Mouse (Mus musculus) frontal cortex, adult 2 months (tissue): ENCODE measurements at regions not wholly inside any gene's neighbourhood (a gene's known extent, or its start where the extent isn't known, plus 50 kb on each side); places are given as distances from the start of the nearest gene placed in this dataset.

Experiments
- DNase-seq, 2 experiments: peaks; one replicate each; pipeline ENCODE4 v3.0.0; 2022; ENCODE audit warnings: low spot score in 1 of 2; ENCODE audit errors: extremely low spot score in 1 of 2

DNA sequence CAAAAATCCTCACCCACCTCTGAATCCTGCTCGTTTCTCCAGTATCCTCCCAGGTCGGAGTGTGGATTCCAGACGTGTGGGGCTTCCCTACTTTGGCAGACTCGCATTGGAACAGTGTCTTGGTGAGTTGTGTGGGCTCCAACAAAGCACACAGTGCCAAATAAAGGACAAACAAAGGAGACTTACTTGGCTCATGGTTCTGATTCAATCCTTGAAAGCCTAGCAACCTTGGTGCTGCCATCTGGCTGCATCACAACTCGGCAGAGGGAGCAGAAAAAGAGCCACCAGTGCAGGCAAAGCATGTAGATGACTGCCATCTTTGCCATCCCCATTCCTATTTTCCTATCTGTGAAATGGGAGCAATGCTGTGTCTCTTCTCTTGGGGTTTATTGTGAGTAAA is 64.0 kb downstream of the Il9r start:
- peak in 1 of 2 experiments; percentile 56 for DNase-seq

DNA sequence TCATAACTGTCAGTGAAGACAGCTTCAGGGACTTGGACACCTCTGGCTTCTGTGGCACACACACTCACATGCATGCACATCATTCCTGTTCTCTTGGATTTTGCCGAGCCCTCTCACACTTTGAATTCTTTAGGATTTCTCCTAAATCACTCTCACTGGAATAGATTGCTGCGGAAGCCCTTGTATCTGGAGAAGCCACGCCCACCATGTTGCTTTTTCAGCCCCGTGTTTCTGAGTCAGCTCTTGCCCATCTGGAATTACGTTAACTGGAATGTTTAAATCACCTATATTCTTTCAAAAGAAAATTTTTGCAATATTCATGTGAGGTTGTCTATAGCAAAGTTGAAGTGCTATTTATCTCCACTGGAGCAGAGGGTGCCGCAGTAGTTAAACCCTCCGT is 66.1 kb downstream of the Il9r start:
- peak in 1 of 2 experiments; percentile 50 for DNase-seq

DNA sequence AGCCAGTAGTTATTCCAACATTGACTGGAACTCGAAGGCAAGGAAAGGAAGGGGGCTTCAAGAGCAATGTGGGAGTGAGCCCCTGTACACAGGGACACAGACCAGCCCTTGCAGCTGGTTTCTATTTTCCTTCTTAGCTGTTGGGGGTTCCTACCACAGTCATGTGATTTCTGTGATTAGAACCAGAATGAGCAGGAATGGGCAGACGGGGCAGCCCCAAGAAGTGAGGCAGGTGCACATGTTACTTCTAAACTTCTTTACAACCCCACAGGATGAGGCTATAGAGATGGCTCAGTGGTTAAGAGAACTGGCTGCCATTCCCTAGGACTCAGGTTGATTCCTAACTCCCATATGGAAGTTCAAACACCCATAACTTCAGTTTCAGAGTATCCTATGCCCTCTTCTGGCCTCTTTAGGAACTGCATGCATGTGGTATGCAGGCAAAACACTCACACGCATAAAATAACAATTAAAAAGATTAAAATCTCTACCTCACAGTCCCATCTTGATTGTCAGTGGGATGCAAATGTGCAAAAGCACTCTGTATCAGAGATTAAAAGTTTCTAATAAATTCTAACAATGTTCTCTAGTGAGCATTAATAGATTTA is 68.0 kb downstream of the Il9r start:
- peak in 1 of 2 experiments; percentile 31 for DNase-seq

DNA sequence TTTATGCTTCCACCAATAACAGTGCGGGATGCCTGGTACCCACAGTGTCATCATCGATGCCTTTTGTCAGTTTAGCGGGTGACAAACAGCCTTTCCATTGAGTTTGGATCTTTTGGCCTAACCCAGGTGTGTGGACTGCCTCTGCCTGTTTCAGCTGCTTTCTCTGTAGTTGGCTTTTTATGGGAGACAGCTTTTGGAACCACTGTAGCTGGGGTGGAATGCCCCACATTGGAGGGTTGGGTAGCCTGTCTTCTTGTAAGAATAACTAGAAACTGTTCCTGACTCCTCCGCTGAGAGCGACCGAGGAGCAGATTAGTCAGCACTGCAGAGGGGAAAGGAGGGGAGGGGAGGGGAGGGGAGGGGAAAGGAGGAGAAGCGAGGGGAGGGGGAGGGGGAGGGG is 71.5 kb downstream of the Il9r start:
- peak in 1 of 2 experiments; percentile 56 for DNase-seq

DNA sequence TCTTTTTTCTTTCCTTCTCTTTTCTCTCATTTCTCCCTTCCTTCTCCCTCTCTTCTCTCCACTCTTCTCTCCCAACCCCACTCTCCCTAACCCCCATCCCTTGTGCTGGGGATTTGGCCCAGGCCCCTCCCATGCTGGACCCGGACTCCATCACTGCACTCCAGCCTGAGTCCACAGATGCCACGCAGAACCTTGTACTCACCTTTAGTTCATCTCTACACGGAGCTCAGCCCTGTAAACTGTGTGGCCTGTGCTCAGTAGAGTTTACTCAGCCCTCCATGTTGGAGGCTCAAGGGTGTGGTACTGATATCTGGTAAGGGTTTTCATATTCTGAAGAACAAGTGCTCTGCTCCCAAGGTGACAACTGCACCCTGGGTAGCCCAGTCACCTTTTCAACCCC is 72.1 kb downstream of the Il9r start:
- no peak for DNase-seq

DNA sequence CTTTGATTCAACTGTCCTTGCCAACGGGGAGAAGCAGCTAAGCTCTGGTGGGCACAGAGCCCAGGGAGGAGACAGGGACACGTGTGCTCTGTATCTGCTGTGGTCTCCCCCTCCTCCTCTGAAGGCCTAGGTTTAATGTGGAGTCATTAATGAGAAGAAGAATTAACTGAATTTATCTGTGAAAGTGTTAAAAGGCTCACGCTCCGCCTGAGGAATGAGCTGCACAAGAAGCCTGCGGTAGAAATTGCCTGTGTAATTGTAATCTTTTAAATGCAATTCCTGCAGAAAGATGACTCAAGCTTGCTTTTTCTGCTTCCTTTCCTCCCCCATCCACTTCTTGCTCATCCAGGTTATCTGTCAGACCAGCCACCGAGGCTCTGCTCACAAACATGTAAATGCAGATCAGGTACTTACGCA is 72.7 kb downstream of the Il9r start:
- DNase-seq, result peak in 1 of 2 experiments; percentile 71

DNA sequence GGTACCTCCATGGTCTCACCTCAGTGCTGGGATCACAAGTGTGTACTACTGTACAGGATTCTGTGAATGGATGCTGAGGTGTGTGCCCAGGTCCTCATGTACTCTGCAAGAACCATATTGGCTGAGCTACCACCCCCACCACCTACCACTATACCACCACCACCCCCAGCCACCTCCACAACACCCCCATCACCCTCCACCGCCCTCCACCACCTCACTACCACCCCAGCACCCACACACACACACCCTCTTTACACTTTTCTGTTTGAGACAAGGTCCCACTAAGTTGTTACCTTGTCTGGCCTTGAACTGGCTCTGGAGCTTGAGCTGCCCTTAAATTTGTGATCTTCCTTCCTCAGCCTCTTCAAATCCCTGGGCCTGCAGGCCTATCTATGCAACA is 73.3 kb downstream of the Il9r start:
- no peak for DNase-seq

DNA sequence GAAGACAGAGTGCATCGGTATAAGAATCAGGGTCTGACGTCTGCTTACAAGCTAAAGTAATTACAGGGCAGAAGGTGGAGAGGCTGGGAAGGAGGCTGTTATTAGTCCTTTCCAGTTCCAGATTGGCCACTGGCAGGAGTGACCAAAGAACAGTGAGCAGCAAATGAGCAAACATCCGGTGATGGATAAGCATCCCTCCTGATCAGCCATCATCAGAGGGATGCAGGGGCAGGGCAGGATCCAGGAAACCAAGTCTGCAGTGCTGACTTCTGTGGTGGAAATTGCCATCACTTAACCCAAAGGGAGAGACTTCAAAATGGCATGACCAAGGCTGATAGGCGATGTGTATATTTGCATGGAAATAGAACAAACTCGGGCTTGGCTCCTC is 73.8 kb downstream of the Il9r start:
- DNase-seq, result no peak

DNA sequence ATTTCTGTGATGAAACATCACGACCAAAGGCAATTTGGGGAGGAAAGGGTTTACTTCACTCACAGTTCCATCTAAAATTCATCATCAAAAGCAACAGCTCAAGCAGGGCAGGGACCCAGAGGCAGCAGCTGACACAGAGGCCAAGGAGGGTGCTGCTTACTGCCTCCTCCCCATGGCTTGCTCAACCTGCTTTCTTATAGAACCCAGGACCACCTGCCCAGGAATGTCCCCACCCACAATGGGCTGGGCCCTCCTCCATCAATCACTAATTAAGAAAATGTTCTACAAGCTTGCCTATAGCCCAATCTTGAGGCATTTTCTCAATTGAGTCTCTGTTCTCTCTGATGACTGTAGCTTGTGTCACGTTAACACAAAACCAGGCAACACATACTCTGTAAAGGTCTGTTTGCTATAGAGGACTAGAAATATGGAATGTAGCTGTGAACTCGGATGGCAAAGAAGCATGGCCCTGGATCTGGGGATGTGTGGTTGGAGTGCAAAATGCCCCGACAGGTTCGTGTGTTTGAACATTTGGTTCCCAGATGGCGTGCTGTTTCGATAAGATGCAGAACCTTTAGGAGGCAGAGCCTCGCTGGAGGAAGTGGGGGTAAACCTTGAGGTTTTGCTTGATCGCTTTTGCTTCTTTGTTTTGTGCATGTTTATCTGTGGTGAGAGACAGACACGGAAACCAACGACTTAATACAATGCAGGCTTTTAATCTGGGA is 74.3 kb downstream of the Il9r start:
- no peak for DNase-seq

DNA sequence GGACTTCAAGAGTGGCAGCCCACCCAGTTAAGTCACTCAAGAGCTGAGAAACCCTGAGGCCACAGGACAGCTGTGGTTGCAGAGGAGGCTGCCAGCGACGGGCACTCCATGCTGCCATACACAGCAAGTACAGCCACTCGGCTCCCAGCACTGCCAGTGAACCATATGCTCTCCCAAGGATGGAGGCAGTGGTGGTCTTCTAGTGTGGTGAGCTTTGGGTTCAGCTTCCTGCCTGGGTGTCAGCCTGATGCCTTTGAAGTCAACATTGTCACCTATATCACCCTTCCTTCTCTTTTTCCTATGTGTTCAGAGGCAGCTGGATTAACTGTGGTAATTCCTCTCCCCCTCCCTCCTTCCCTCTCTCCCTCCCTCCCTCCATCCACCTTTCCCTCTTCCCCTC is 79.5 kb downstream of the Il9r start:
- no peak for DNase-seq

DNA sequence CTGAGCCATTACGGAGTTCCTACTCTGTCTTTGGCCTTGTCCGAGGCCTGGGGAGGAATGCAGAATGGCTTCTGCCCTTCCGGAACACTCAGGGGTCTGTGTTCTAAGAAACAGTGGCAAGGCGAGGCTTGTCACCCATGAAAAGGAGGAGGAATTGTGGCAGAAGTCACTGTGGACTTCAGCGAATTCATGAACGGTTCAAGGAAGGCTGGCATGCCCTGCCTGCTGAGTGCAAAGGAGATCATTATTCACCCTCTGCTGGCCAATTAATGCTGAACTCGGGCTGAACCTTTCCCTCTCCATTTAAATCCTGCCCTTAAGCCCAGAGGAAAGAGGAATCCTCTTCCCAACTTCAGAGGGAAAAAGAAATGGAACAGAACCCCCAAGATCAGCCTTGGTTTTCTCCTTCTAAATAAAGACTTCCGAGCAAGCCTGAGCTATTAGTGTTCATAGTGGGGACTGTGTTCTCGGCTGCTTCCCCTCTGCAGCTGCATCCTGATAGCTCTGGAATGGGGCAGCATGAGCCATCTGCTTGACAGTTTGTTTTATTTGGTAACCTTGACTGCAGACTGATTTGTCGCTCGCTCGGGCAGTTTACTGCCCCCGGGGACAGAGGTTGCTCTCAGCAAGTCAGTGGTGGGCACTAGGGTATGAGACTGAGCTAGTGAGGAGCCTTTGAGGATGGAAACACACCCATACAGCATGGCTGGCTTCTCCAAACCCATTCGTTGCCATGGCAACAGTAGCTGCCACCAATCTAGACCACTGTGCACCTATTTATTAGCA is 81.0 kb downstream of the Il9r start:
- DNase-seq, result no peak

DNA sequence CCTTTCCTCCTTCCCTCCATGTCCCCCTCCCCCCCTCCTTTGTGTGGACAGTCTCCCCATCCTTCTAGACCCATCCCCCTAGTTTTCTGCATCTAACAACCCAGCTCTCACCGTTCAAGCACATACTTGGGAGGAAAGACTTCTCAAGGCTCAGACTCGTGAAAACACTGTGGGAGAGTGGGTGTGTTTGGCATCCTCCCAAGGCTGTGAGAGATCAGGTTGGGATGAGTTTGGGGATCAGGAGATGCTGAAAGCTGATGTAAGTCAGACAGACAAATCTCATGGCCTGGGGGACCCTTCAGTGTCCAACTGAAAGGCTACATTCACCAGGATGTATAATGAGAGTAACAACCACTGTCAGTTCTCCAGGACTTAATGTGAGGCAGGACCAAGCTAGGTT is 82.1 kb downstream of the Il9r start:
- DNase-seq, result peak; percentile 50 to 84

DNA sequence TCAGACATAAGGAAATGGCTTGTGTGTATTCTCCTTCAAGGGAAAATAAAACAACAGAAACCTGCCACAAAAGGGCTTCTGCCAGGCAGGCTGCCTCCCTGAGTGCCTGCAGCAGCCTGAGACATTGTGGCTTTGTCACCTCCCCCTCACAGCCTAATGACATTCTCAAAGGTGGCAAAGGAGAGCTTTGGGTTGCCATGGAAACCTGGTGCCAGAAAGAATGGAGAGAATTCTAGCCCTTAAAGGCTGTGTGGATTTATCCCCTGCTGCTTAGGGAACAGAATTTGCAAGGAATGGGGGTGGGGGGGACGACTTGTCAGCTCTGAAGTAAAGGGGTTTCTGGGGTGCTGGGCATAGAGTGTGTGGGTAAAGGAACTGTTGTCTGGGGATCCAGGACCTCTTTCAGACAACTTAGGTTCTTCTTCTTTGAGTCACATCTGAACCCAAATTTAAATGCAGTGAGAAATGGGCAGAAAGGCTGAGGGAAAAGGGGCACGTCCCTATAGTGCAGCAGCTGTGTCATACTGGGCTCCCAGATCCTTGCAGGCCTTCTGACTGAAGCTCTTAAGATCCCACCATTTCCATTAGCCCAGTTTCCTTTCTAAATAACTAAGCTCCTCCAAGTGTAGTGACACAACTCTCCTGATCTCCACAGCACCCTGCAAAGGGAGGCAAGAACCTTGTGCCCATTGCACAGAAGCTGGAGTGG is 86.8 kb downstream of the Il9r start:
- peak; percentile 79 to 81 for DNase-seq

DNA sequence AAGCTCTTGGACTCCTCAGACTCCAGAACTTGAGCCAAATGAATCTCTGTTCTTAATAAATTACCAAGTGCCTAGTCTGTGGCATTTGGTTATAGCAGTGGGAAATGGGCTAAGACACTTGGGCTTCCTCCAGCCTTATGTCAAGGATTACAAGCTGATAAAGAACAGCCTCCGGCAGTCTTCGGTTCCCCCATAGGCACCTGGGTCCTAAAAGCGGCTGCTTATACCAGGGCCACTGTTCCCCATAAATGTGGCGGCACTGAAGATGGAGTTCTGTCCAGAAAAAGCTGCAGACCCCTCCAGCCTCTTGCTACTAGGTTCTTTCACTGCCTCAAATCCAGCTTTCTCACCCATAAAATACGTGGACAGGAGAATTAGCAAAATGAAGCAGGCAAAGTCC is 87.6 kb downstream of the Il9r start:
- no peak for DNase-seq

DNA sequence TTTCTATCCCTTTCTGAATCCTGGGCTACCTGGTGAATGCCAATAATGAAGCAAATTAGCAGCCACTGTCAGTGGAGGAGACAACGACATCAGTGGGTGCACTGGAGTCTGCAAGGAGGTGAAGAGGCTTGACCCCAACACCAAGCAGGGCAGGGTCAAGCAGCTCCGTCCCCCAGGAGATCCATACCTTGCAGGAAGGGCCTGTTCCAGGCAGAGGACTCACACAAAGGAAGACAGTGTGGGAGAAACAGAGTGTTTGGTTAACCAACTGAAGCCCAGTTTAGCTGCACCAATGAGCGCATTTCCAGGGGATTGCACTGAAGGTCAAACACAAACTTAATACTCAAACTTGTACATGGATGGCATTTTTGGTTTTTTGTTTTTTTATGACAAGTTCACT is 88.2 kb downstream of the Il9r start:
- no peak for DNase-seq

DNA sequence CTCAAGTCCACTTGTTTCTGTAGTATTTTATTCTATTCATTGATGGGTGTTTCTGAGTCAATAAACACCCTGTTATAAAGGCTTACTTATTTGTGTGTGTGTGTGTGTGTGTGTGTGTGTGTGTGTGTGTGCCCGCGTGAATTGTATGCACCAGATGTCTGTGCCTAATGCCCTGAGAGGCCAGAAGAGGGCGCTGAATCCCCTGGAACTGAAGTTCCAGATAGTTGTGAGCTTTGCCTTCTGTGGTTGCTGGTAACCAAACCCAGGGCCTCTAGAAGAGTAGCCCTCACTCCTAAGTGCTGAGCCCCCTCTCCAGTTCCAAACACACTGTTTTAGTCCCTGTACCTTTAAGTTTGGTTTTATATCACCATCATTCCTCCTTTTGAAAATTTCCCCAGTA is 90.2 kb downstream of the Il9r start:
- no peak for DNase-seq
